Mouse (Mus musculus) cerebellum, adult 2 months (tissue): ENCODE results near the gene Slc39a1. TPM values are rescaled to one million over a fixed set of nuclear protein-coding genes. Genes with fewer than 3 reads are reported as not detected.
A peak's percentile ranks its signal among the peaks of the same experiment; 100 is the strongest.
"Not testable (repeated sequence)": the region's sequence is repeated elsewhere in the genome, so short reads cannot be mapped to it uniquely, and the experiment has no call there.

Source experiments
- DNase-seq, 2 experiments: peaks; one replicate each; pipeline ENCODE4 v3.0.0; 2021
- H3K27ac ChIP-seq: fragments of 200-500 bp; 2 replicates; pipeline ENCODE4 v1.5.1; 2012; ENCODE audit warnings: low read length, control low read depth, inconsistent platforms; ENCODE audit not compliant: insufficient read depth
- H3K27me3 ChIP-seq: fragments of 200-500 bp; 2 replicates; pipeline ENCODE4 v1.6.1; 2012; ENCODE audit warnings: inconsistent platforms, mild to moderate bottlenecking, low read length, moderate library complexity; ENCODE audit not compliant: control insufficient read depth, insufficient read depth
- H3K4me1 ChIP-seq: fragments of 200-500 bp; 2 replicates; pipeline ENCODE4 v1.6.1; 2011; ENCODE audit warnings: low read length; ENCODE audit not compliant: control insufficient read depth, insufficient read depth
- H3K4me3 ChIP-seq: fragments of 200-500 bp; replicated peaks from 2 replicates; pipeline ENCODE3; 2011; ENCODE audit warnings: mild to moderate bottlenecking, low read depth, low read length, control low read depth; ENCODE audit not compliant: insufficient read depth
- CTCF ChIP-seq: fragments of 200-500 bp; IDR thresholded peaks from 2 replicates; pipeline ENCODE4 v1.5.1; 2011; ENCODE audit warnings: low read depth, mild to moderate bottlenecking, control low read depth, low read length, moderate library complexity, borderline replicate concordance; ENCODE audit not compliant: insufficient read depth
- POLR2A ChIP-seq: fragments of 200-500 bp; IDR thresholded peaks from 2 replicates; pipeline ENCODE4 v1.6.1; 2011; ENCODE audit warnings: low read length, control low read depth, borderline replicate concordance; ENCODE audit not compliant: insufficient read depth
- WGBS: fragments of 180-500 bp; shearing (Covaris S2); methylation state at CpG from one replicate; pipeline ENCODE4 v1.1.7; 2018; 5-methylcytosine and 5-hydroxymethylcytosine counted together
- polyA plus RNA-seq: library from polyadenylated mRNA; depleted of rRNA; stranded (reverse); fragments of >200 nt; gene quantifications from 2 replicates; pipeline ENCODE4 v1.2.3, GENCODE M21; 2012

Slc39a1 gene
- polyA plus RNA-seq, 1 experiment, result 35.8 TPM

DNA sequence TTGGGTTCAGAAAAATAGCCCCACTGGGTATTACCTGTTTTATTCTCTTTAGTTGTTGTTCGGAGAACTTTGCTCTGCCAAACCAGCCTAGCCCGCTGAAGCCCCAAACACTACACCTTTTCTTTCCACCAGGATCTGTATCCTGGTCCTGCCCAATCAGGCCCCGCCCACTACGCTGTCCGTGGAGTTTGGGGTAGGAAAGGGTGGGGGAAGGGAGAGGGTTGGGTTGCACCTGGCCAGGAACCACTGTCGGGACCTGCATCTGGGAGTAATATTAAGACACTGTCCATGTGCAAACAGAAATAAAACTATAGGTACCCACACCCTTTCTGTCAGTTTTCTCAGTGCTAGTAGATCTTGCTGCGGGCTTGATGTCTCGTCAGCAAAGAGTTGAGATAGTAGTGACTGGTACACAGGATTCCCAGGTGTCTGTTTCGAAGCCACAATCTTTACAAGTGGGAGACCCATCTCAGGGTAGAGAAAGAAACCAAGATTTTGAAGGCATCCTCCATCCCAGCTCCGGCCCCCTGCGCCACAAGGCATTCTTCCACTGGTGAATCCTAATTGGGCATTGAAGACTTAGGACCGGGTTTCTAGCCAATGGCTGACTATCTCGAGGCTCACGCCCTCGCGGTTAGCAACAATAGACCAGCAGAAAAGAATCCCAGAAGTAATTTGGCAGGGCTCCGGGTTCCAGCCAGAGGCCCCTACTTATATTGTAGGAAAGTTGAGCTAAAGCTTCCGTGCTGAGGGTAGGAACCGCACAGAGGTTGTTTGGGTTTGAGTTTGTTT lies 4.8 kb upstream of the Slc39a1 start, which contains the start of gene Creb3l4:
Creb3l4 (minus strand) TSS at position 529 of the 792 bp plus-strand sequence.
- no peak for DNase-seq
- TF ChIP-seq POLR2A, result no peak
- Histone ChIP-seq H3K4me3 (no peak within 1 kb of the TSS), H3K27me3 (no peaks in the 10 kb centered on the region), H3K27ac (no peak within 1 kb of the TSS), H3K4me1 (no peaks in the 10 kb centered on the region)
- 24% methylated on average over 19 of the region's 19 CpGs for WGBS

- no peak for TF ChIP-seq POLR2A
- TF ChIP-seq CTCF, result no peak
- 80% methylated on average over 2 of the region's 2 CpGs for WGBS
- DNase-seq, result no peak
- Histone ChIP-seq H3K27me3 (no peaks in the 10 kb centered on the region), H3K27ac (no peak overlapping the region), H3K4me3 (no peak overlapping the region), H3K4me1 (no peaks in the 10 kb centered on the region)
Measured at GRCm38 (mm10) chr3:90245406-90245805, 2.6 kb upstream of the Slc39a1 start.

DNA sequence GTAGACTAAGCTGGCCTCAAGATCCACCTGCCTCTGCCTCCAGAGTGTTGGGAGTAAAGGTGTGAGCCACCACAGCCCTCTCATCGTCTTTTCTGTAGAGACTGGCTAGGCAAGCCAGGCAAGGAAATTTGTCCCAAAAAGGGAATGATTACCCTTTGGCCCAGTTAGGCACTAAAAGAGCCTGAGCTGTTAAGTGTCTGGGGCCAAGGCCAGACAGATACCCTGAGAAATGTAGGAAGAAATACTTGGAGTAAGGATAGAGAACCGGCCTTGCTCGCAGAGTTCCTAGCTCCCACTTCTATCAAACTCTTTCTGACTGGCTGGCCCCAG lies 377 bp upstream of the Slc39a1 start:
- no peak for TF ChIP-seq POLR2A
- TF ChIP-seq CTCF, result no peak
- peak overlapping the region; percentile 55 for H3K27ac ChIP-seq
- peak overlapping the region; percentile 53 for H3K4me3 ChIP-seq
- no peaks in the 10 kb centered on the region for H3K27me3 ChIP-seq
- peaks cover 5% of the 10 kb centered on the region for H3K4me1 ChIP-seq
- no peak for DNase-seq
- WGBS, result 0% methylated on average over 3 of the region's 3 CpGs

DNA sequence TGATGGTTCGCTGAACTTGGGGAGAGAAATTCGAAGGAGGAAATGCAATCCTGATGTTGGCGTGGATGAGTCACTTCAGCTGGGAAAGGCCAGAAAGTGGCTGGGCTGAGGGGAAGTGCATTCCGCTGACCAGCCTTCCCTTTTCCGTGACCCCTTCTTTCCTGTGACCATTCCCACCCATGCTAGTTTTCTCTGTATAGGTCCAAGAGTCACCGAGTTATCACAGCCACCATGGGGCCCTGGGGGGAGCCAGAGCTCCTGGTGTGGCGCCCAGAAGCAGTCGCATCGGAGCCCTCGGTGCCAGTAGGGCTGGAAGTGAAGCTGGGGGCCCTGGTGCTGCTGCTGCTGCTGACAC lies 751 bp downstream of the Slc39a1 start:
- no peak for TF ChIP-seq CTCF
- TF ChIP-seq POLR2A, result no peak
- Histone ChIP-seq H3K27me3 (no peaks in the 10 kb centered on the region), H3K27ac (peak overlapping the region; percentile 92; the same call in 1 of the 2 replicates), H3K4me1 (peaks cover 5% of the 10 kb centered on the region), H3K4me3 (peak overlapping the region; percentile 96)
- DNase-seq, result peak in 1 of 2 experiments; percentile 54
- 6% methylated on average over 10 of the region's 10 CpGs for WGBS

GRCm38 (mm10) chr3:90250791-90251190 lies 2.8 kb downstream of the Slc39a1 start:
- no peak overlapping the region for H3K4me3 ChIP-seq
- TF ChIP-seq POLR2A (no peak), CTCF (no peak)
- no peak overlapping the region for H3K27ac ChIP-seq
- H3K27me3 ChIP-seq, result no peaks in the 10 kb centered on the region
- no peak for DNase-seq
- peaks cover 6% of the 10 kb centered on the region for H3K4me1 ChIP-seq
- 89% methylated on average over 6 of the region's 6 CpGs for WGBS

- WGBS, result 57% methylated on average over 11 of the region's 12 CpGs
Measured at GRCm38 (mm10) chr3:90251731-90252226, 3.8 kb downstream of the Slc39a1 start.

DNA sequence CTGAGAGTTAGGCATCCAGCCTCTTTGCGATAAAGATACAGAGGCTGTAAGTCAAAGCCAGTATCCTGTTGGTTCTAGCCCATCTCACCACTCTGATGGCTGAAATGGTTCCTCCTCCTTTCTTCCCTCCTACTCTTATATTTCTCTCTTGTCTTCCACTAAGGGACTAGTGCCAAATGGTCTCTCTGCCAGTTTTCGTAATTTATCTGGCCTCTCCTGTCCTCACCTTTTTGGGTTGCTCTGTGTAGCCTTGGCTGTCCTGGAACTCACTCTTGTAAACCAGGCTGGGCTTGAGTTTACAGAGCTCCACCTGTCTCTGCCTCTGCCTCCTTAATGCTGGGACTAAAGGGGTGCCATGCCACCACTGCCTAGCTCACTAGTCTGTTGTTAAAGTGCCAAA lies 4.7 kb downstream of the Slc39a1 start:
- 40% methylated on average over 2 of the region's 2 CpGs for WGBS
- H3K4me3 ChIP-seq, H3K27ac ChIP-seq, H3K27me3 ChIP-seq, DNase-seq: not testable (repeated sequence)
- H3K4me1 ChIP-seq, result peaks cover 19% of the 10 kb centered on the region

More at GRCm38 (mm10) chr3:90251731-90252226, 3.8 kb downstream of the Slc39a1 start:
- H3K4me1 ChIP-seq, result peaks cover 14% of the 10 kb centered on the region
- H3K4me3 ChIP-seq, H3K27ac ChIP-seq, H3K27me3 ChIP-seq, DNase-seq: not testable (repeated sequence)

- not testable (repeated sequence) for DNase-seq, H3K27me3 ChIP-seq, H3K27ac ChIP-seq, H3K4me3 ChIP-seq
- peaks cover 24% of the 10 kb centered on the region for H3K4me1 ChIP-seq
- WGBS, result 50% methylated on average over 1 of the region's 1 CpGs
Measured at GRCm38 (mm10) chr3:90253174-90253573, 5.2 kb downstream of the Slc39a1 start.
